Mouse (Mus musculus) MEL (cell line): ENCODE data around the gene Gpatch1. TPM values are rescaled to one million over a fixed set of nuclear protein-coding genes. Genes with fewer than 3 reads are reported as not detected.
A peak's percentile ranks its signal among the peaks of the same experiment; 100 is the strongest.

Experiments used
- DNase-seq: peaks from one replicate; pipeline ENCODE4 v3.0.0; 2011; ENCODE audit warnings: low read depth, low spot score
- H3K27ac ChIP-seq: 2 replicates; pipeline ENCODE4 v1.5.1; 2012; ENCODE audit warnings: low read depth, mild to moderate bottlenecking, control low read depth, low read length, moderate library complexity; ENCODE audit not compliant: control insufficient read depth
- H3K27me3 ChIP-seq, 2 experiments: fragments of 150-350 bp in 1 of 2; sonication (generic) in 1 of 2; 2 replicates each; pipeline ENCODE4 v1.6.1; 2012; ENCODE audit warnings: low read length in 2 of 2, mild to moderate bottlenecking in 2 of 2, improper control_type of control experiment in 1 of 2, moderate library complexity in 1 of 2; ENCODE audit not compliant: insufficient read depth in 2 of 2, control insufficient read depth in 1 of 2
- H3K36me3 ChIP-seq, 2 experiments: 2 replicates each; pipeline ENCODE4 v1.6.1; 2012 to 2014; ENCODE audit warnings: low read length in 2 of 2, improper control_type of control experiment in 1 of 2, inconsistent platforms in 1 of 2, mild to moderate bottlenecking in 1 of 2; ENCODE audit not compliant: insufficient read depth in 2 of 2, control insufficient read depth in 1 of 2
- H3K4me1 ChIP-seq, 2 experiments: fragments of 150-350 bp in 1 of 2; sonication (generic) in 1 of 2; 2 replicates each; pipeline ENCODE4 v1.6.1; 2012; ENCODE audit warnings: low read length in 2 of 2, improper control_type of control experiment in 1 of 2, mild to moderate bottlenecking in 1 of 2; ENCODE audit not compliant: insufficient read depth in 2 of 2, control insufficient read depth in 1 of 2
- H3K4me3 ChIP-seq, 2 experiments: fragments of 150-350 bp in 1 of 2; sonication (generic) in 1 of 2; 2 replicates each; pipeline ENCODE4 v1.5.1; 2012; ENCODE audit warnings: low read depth in 2 of 2, low read length in 2 of 2, mild to moderate bottlenecking in 2 of 2, moderate library complexity in 2 of 2, control low read depth in 1 of 2, improper control_type of control experiment in 1 of 2; ENCODE audit not compliant: control insufficient read depth in 1 of 2, insufficient read depth in 1 of 2
- H3K79me2 ChIP-seq: 2 replicates; pipeline ENCODE4 v1.6.1; 2012; ENCODE audit warnings: mild to moderate bottlenecking, low read length, moderate library complexity; ENCODE audit not compliant: control insufficient read depth, poor library complexity, insufficient read depth
- H3K9ac ChIP-seq: 2 replicates; pipeline ENCODE4 v1.6.1; 2012; ENCODE audit warnings: low read depth, mild to moderate bottlenecking, control low read depth, low read length, moderate library complexity; ENCODE audit not compliant: control insufficient read depth, poor library complexity, severe bottlenecking
- H3K9me3 ChIP-seq: fragments of 150-350 bp; sonication (generic); replicated peaks from 2 replicates; pipeline ENCODE4 v1.6.1; 2012; ENCODE audit warnings: mild to moderate bottlenecking, low read length, improper control_type of control experiment, moderate library complexity; ENCODE audit not compliant: insufficient read depth
- CHD1 ChIP-seq: IDR thresholded peaks from 2 replicates; pipeline ENCODE4 v1.6.1; 2012; ENCODE audit warnings: low read depth, mild to moderate bottlenecking, inconsistent platforms, low read length, improper control_type of control experiment
- CHD2 ChIP-seq: IDR thresholded peaks from 2 replicates; pipeline ENCODE4 v1.6.1; 2011; ENCODE audit warnings: low read length, improper control_type of control experiment
- CTCF ChIP-seq, 3 experiments: IDR thresholded peaks in 2 of 3; conservative IDR thresholded peaks in 1 of 3; 2 replicates each; pipeline ENCODE4 v1.5.1; 2011 to 2012; ENCODE audit warnings: low read length in 3 of 3, low read depth in 2 of 3, mild to moderate bottlenecking in 2 of 3, improper control_type of control experiment in 1 of 3, inconsistent platforms in 1 of 3, mixed read lengths in 1 of 3, moderate library complexity in 1 of 3; ENCODE audit not compliant: control insufficient read depth in 1 of 3, insufficient read depth in 1 of 3, poor library complexity in 1 of 3, severe bottlenecking in 1 of 3
- GATA1 ChIP-seq: IDR thresholded peaks from 2 replicates; pipeline ENCODE4 v1.6.1; 2011; ENCODE audit warnings: low read depth, low read length, improper control_type of control experiment
- KAT2A ChIP-seq: conservative IDR thresholded peaks from 2 replicates; pipeline ENCODE4 v1.6.1; 2012; ENCODE audit warnings: low read depth, low read length, improper control_type of control experiment, inconsistent platforms
- MYB ChIP-seq: IDR thresholded peaks from 2 replicates; pipeline ENCODE4 v1.6.1; 2011; ENCODE audit warnings: mild to moderate bottlenecking, low read depth, low read length, improper control_type of control experiment
- MYC ChIP-seq: IDR thresholded peaks from 2 replicates; pipeline ENCODE4 v1.6.1; 2011; ENCODE audit warnings: low read depth, mild to moderate bottlenecking, low read length, improper control_type of control experiment, moderate library complexity
- NRF1 ChIP-seq: IDR thresholded peaks from 2 replicates; pipeline ENCODE4 v1.6.1; 2014; ENCODE audit warnings: low read depth, mild to moderate bottlenecking, inconsistent platforms, low read length, improper control_type of control experiment, moderate library complexity; ENCODE audit not compliant: poor library complexity, insufficient read depth, severe bottlenecking
- RAD21 ChIP-seq: IDR thresholded peaks from 2 replicates; pipeline ENCODE4 v1.6.1; 2011; ENCODE audit warnings: mild to moderate bottlenecking, low read depth, low read length, improper control_type of control experiment
- SMC3 ChIP-seq: IDR thresholded peaks from 2 replicates; pipeline ENCODE4 v1.6.1; 2011; ENCODE audit warnings: low read depth, low read length, improper control_type of control experiment
- TAL1 ChIP-seq: IDR thresholded peaks from 2 replicates; pipeline ENCODE4 v1.6.1; 2012; ENCODE audit warnings: mild to moderate bottlenecking, inconsistent platforms, low read length, moderate library complexity, mixed read lengths
- TBP ChIP-seq: IDR thresholded peaks from 2 replicates; pipeline ENCODE4 v1.8.0; 2011; ENCODE audit warnings: low read depth, low read length, improper control_type of control experiment
- USF1 ChIP-seq: IDR thresholded peaks from 2 replicates; pipeline ENCODE4 v1.6.1; 2014; ENCODE audit warnings: low read depth, mild to moderate bottlenecking, inconsistent platforms, low read length, improper control_type of control experiment, moderate library complexity
- USF2 ChIP-seq, 2 experiments: IDR thresholded peaks; 2 replicates each; pipeline ENCODE4 v1.6.1; 2011 to 2012; ENCODE audit warnings: improper control_type of control experiment in 2 of 2, low read length in 2 of 2, borderline replicate concordance in 1 of 2, inconsistent platforms in 1 of 2, low read depth in 1 of 2, mild to moderate bottlenecking in 1 of 2; ENCODE audit not compliant: insufficient read depth in 1 of 2
- ZMIZ1 ChIP-seq: IDR thresholded peaks from 2 replicates; pipeline ENCODE4 v1.6.1; 2012; ENCODE audit warnings: low read depth, mild to moderate bottlenecking, inconsistent platforms, low read length, improper control_type of control experiment, moderate library complexity
- ZNF384 ChIP-seq: IDR thresholded peaks from 2 replicates; pipeline ENCODE4 v1.6.1; 2012; ENCODE audit warnings: low read depth, mild to moderate bottlenecking, inconsistent platforms, low read length, improper control_type of control experiment
- polyA plus RNA-seq, 2 experiments: library from polyadenylated mRNA; stranded (reverse) in 1 of 2; unstranded in 1 of 2; fragments of >175 nt in 1 of 2; fragments of >200 nt in 1 of 2; gene quantifications; 2 replicates each; pipeline versions ENCODE4 v1.2.1 to v1.2.4; 2012; ENCODE audit warnings: low replicate concordance in 2 of 2, low read depth in 1 of 2; ENCODE audit not compliant: insufficient read length in 2 of 2, insufficient read depth in 1 of 2, missing spikeins in 1 of 2
- total RNA-seq: library from RNA; depleted of rRNA; stranded (reverse); fragments of 300-350 nt; gene quantifications from 2 replicates; pipeline ENCODE4 v1.2.3, GENCODE M21; 2012; rRNA removed

Gpatch1 gene
- total and polyA plus RNA-seq, 3 experiments, result 8.5 to 13.4 TPM; not detected in 1

- H3K9ac ChIP-seq, result no peak overlapping the region
- H3K27me3 ChIP-seq, result no peaks in the 10 kb centered on the region
- no peak overlapping the region for H3K4me3 ChIP-seq
- no peak for DNase-seq
- no peaks in the 10 kb centered on the region; the same call in 1 of the 2 replicates for H3K79me2 ChIP-seq
- no peak overlapping the region for H3K27ac ChIP-seq
- peaks cover 0 to 2% of the 10 kb centered on the region in 2 experiments; a peak in 2 of 4 replicates for H3K36me3 ChIP-seq
- peaks cover 0 to 9% of the 10 kb centered on the region in 2 experiments; a peak in 1 of 4 replicates for H3K4me1 ChIP-seq
- H3K9me3 ChIP-seq, result no peaks in the 10 kb centered on the region
- no peak for TF ChIP-seq MYB
- TF ChIP-seq TAL1, result no peak
- no peak for TF ChIP-seq CHD1
- no peak for TF ChIP-seq CHD2
- no peak for TF ChIP-seq MYC
- no peak for TF ChIP-seq KAT2A
- no peak for TF ChIP-seq RAD21
- no peak for TF ChIP-seq GATA1
- no peak for TF ChIP-seq TBP
- TF ChIP-seq USF1, result no peak
- no peak for TF ChIP-seq ZMIZ1
- no peak for TF ChIP-seq USF2 (IDR thresholded peaks at IDR 0.05; ENCODE audit: borderline replicate concordance in 1 of 2, insufficient read depth in 1 of 2, low read depth in 1 of 2, low read length in 2 of 2)
- no peak for TF ChIP-seq NRF1
- TF ChIP-seq, all 39 proteins: peak for 0
These were observed 85.3 kb downstream of the Gpatch1 start for GRCm38 (mm10) chr7:35232796-35233455.

DNA sequence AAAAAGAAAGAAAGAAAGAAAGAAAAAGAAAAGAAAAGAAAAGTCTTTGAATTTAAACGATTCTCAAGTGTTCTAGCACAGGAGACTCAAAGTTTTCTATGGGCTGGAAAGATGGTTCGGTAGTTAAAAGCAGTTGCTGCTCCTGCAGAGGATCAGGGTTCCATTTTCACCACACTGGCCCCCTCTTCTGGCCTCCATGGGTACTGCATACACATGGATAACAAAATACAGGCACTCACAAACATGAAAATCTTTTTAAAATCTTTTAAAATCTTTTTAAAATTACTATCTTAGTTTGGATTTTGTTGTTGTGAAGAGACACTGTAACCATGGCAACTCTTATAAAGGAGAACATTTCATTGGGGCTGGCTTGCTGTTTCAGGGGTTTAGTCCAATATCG lies 87.9 kb downstream of the Gpatch1 start:
- Histone ChIP-seq H3K9ac (no peak overlapping the region), H3K79me2 (no peaks in the 10 kb centered on the region; the same call in 1 of the 2 replicates), H3K9me3 (no peaks in the 10 kb centered on the region), H3K4me1 (peaks cover 0 to 4% of the 10 kb centered on the region in 2 experiments; a peak in 2 of 4 replicates), H3K36me3 (peaks cover 0 to 2% of the 10 kb centered on the region in 2 experiments; a peak in 1 of 4 replicates)
- peak; percentile 46 to 56 (median 47) for TF ChIP-seq CTCF (IDR thresholded peaks at IDR 0.05 in 2 of 3, conservative IDR thresholded peaks at IDR 0.05 in 1 of 3; ENCODE audit: control insufficient read depth in 1 of 3, insufficient read depth in 1 of 3, low read depth in 2 of 3, low read length in 3 of 3, poor library complexity in 1 of 3, severe bottlenecking in 1 of 3)
- TF ChIP-seq ZNF384, result no peak
- peak; percentile 50 for TF ChIP-seq RAD21
- peak; percentile 44 for TF ChIP-seq SMC3
- TF ChIP-seq, all 39 proteins: peak for 3
- H3K4me3 ChIP-seq, result no peak overlapping the region
- H3K27me3 ChIP-seq, result no peaks in the 10 kb centered on the region
- no peak overlapping the region for H3K27ac ChIP-seq
- DNase-seq, result peak; percentile 58

Other genes starting within 250 kb of the Gpatch1 start
- gene Cebpa, start 199.1 kb downstream of the Gpatch1 start, total RNA-seq, result 1.7 and 2.3 TPM in 2 replicates
- gene Cebpa, start 199.1 kb downstream of the Gpatch1 start, polyA plus RNA-seq, result 1 to 10 TPM in 1 of 2 experiments, not detected in 1; 4.4 TPM
- gene Slc7a10, start 132.1 kb downstream of the Gpatch1 start, total RNA-seq, result not detected in 2 replicates
- not detected for gene Slc7a10, start 132.1 kb downstream of the Gpatch1 start, polyA plus RNA-seq
- gene Lrp3, start 102.9 kb downstream of the Gpatch1 start, total RNA-seq, result not detected in 2 replicates
- gene Lrp3, start 102.9 kb downstream of the Gpatch1 start, polyA plus RNA-seq, result not detected
- 0.46 and 0.58 TPM in 2 replicates for gene Rhpn2, start 15.7 kb upstream of the Gpatch1 start, total RNA-seq
- gene Rhpn2, start 15.7 kb upstream of the Gpatch1 start, polyA plus RNA-seq, result 1 to 10 TPM in 1 of 2 experiments, not detected in 1; 1.2 TPM
- 11.9 and 15.3 TPM in 2 replicates for gene Faap24, start 78.4 kb upstream of the Gpatch1 start, total RNA-seq
- gene Faap24, start 78.4 kb upstream of the Gpatch1 start, polyA plus RNA-seq, result 10 to 100 TPM in 1 of 2 experiments, not detected in 1; 26.7 TPM
- 13.1 and 15.8 TPM in 2 replicates for gene Cep89, start 78.6 kb upstream of the Gpatch1 start, total RNA-seq
- gene Cep89, start 78.6 kb upstream of the Gpatch1 start, polyA plus RNA-seq, result 10 to 100 TPM in 1 of 2 experiments, not detected in 1; 44.5 TPM
- gene Slc7a9, start 130.4 kb upstream of the Gpatch1 start, total RNA-seq, result not detected in 2 replicates
- not detected for gene Slc7a9, start 130.4 kb upstream of the Gpatch1 start, polyA plus RNA-seq
- 0.26 and 0.50 TPM in 2 replicates for gene Tdrd12, start 219.3 kb upstream of the Gpatch1 start, total RNA-seq
- gene Tdrd12, start 219.3 kb upstream of the Gpatch1 start, polyA plus RNA-seq, result under 1 TPM in 1 of 2 experiments, not detected in 1; 0.25 TPM
- gene Nudt19, start 237.9 kb upstream of the Gpatch1 start, total RNA-seq, result 83.2 and 89.1 TPM in 2 replicates
- gene Nudt19, start 237.9 kb upstream of the Gpatch1 start, polyA plus RNA-seq, result 100 to 1,000 TPM in 1 of 2 experiments, 10 to 100 TPM in 1; 67.6 to 631 TPM